Mouse (Mus musculus): ENCODE measurements at regions not wholly inside any gene's neighbourhood (a gene's known extent, or its start where the extent isn't known, plus 50 kb on each side); places are given as distances from the start of the nearest gene placed in this dataset.
A peak's percentile ranks its signal among the peaks of the same experiment; 100 is the strongest.

- ATAC-seq (ENCODE audit: low TSS enrichment): no peak
Observed at GRCm38 (mm10) chrX:158311429-158311828, 268.3 kb upstream of the Cnksr2 start.

GRCm38 (mm10) chrX:158308554-158308953, 265.5 kb upstream of the Cnksr2 start:
- peak; percentile 44; the same call in 1 of the 2 replicates for ATAC-seq (ENCODE audit: low TSS enrichment)

Data from frontal cortex, adult (tissue).